Mouse (Mus musculus): ENCODE results near the gene Fancb. TPM values are rescaled to one million over a fixed set of nuclear protein-coding genes. Genes with fewer than 3 reads are reported as not detected.

The Fancb gene
- under 1 TPM; 0.45 to 0.54 TPM for total RNA-seq (2021)
- long read RNA-seq, experiment 1, partial matches to known transcripts = 0 of 1 reads
- long read RNA-seq, experiment 1, other reads (novel, unspliced or antisense) = 0 of 1 reads
- long read RNA-seq, experiment 2, partial matches to known transcripts = 0 of 1 reads
- long read RNA-seq, experiment 2, other reads (novel, unspliced or antisense) = 0 of 1 reads

DNA sequence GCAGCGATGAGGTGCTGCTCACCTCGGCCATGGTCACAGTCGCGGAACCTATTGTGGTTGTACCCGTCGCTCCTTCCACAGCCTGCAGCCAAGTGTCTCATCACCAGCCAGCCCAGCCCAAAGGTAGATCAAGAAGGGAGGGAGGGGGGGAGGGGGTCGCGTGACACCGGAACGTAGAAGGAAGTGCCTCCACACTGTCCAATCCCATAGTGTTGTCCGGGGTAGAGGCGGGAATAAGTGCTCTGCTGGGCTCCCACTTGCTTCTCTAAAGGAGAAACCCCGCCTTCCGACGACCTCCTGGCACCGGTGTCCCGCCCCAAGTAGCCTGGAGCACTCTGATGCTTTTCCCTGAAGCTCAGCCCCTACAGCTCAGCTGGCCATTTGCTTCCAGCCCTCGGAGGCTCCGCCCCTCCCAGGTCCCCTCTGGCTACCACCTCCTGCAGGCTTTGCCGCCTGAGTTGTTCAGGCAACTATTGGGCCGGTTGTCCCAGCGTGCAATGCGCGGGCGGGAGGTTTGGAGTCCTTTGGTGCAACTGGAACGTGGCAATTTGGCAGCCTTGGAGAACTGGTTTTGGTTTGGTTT lies at the start of gene Fancb, which contains the start of gene Mospd2:
Fancb (plus strand) TSS at position 400 of the 583 bp plus-strand sequence.
Mospd2 (minus strand) TSS at position 183 of the 583 bp plus-strand sequence.
- no peak for TF ChIP-seq CTCF (IDR thresholded peaks at IDR 0.05)
- intact Hi-C loops (cut with DNase I) = no loop called here
- DNase-seq = peak; percentile 94
- Histone ChIP-seq H3K27ac (peak within 1 kb of the TSS; percentile 87), H3K4me3 (peak within 1 kb of the TSS; percentile 86)

- no peak for DNase-seq
- H3K27ac ChIP-seq = no peak overlapping the region
- H3K4me3 ChIP-seq = no peak overlapping the region
- intact Hi-C loops (cut with DNase I) = no loop called here
- no peak for TF ChIP-seq CTCF (IDR thresholded peaks at IDR 0.05)
Observed at GRCm38 (mm10) chrX:164941540-164941939, 38.9 kb upstream of the Fancb start.

- peak; percentile 15 for DNase-seq
- TF ChIP-seq CTCF (IDR thresholded peaks at IDR 0.05) = no peak
- intact Hi-C loops (cut with DNase I) = no loop called here
- peak overlapping the region; percentile 70 for H3K27ac ChIP-seq
- no peak overlapping the region for H3K4me3 ChIP-seq
Observed at GRCm38 (mm10) chrX:164951858-164952576, 28.4 kb upstream of the Fancb start.

DNA sequence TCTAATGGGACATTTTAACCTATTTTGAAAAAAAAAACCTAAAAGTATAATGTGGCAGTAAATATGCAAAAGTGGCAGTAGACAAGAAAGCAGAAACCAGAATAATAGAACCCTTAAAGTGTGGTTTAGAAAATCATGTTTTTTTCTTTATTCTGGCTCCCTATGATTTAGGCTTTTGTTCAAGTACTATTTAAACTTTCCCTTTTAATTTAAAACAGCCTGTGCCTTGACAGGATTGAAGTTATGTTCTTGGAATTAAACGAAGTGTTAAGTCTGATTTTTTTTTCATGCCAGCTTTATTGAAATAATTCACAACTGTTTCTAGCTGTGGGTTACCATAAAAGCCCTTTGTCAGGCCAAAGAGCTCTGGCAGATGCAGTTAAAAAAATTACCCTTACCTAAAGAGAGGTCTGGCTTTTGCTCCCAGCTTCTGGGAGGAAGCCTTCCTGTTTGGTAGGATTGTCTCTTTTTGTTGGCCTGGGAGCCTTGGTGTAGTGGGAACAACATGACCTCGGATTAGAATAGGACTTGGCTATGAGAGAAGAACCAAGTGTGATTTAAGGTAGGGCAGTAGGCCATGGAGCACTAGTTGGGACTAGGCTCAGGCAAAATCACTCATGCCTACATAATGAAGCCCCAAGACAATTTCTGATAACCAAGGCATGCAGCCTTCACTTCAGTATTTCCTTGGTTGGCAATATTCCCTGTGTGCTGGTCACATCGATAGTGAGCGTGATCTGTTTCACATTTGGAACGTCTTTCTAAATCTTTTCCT lies 27.6 kb upstream of the Fancb start:
- Histone ChIP-seq H3K4me3 (no peak overlapping the region), H3K27ac (peak overlapping the region; percentile 70)
- TF ChIP-seq CTCF (IDR thresholded peaks at IDR 0.05) = no peak
- intact Hi-C loops (cut with DNase I) = no loop called here
- DNase-seq = no peak

- intact Hi-C loops (cut with DNase I) = no loop called here
- no peak for TF ChIP-seq CTCF (IDR thresholded peaks at IDR 0.05)
- no peak overlapping the region for H3K27ac ChIP-seq
- no peak for DNase-seq
- no peak overlapping the region for H3K4me3 ChIP-seq
Observed at GRCm38 (mm10) chrX:164965750-164966448, 14.5 kb upstream of the Fancb start.

- intact Hi-C loops (cut with DNase I) = no loop called here
- no peak overlapping the region for H3K4me3 ChIP-seq
- H3K27ac ChIP-seq = no peak overlapping the region
- TF ChIP-seq CTCF (IDR thresholded peaks at IDR 0.05) = no peak
- no peak for DNase-seq
Observed at GRCm38 (mm10) chrX:164971206-164971605, 9.2 kb upstream of the Fancb start.

DNA sequence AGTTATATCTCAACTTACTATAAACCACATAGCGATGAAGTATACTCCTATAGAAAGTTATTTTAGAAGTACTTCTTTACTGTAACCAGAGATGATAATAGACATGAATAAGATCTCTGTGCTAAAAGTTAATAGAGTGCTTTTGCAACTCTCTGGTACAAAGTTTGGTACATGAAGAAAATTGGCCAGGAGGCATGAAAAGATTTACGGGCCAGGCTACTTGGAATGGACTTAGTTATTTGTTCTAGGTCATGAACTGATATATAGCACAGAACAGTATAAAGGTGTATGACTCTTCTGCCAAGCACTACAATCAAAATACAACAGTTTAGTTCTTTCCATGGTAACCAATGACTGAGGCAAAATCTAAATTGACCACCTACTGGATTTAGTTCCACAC lies 1.5 kb upstream of the Fancb start:
- no peak for DNase-seq
- no peak for TF ChIP-seq CTCF (IDR thresholded peaks at IDR 0.05)
- Histone ChIP-seq H3K27ac (no peak overlapping the region), H3K4me3 (peak overlapping the region; percentile 86)
- intact Hi-C loops (cut with DNase I) = no loop called here

DNA sequence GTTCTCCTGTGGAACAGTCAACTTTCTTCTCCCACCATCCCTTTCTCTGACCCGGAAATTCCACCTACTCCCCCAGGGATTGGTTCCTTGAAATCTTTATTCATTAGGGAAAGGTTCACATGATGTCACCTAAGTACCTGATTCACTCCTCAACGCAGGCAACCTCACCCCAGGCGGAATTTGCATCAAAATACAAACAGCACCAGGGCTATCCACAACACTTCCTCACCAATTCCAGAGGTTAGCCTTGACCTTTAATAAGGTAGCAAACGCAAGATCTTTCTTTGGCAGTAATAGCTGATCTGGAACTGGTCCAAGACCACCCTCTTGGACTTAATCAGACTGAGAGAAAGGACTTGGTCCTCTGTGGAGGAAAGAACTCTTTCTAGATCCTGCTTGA lies 22.7 kb downstream of the Fancb start:
- Histone ChIP-seq H3K27ac (peak overlapping the region; percentile 35; the same call in 1 of the 2 replicates), H3K4me3 (no peak overlapping the region)
- intact Hi-C loops (cut with DNase I) = no loop called here
- no peak for TF ChIP-seq CTCF (IDR thresholded peaks at IDR 0.05)
- no peak for DNase-seq

GRCm38 (mm10) chrX:165004779-165005324 lies 24.5 kb downstream of the Fancb start, which contains the start of gene Gm17604:
Gene Gm17604, minus strand, starts transcription at chrX:165004829.
- intact Hi-C loops (cut with DNase I) = no loop called here
- DNase-seq = no peak
- Histone ChIP-seq H3K27ac (0 out of 2 replicates have a peak within 1 kb of the TSS, but pooled peaks have one; percentile 40), H3K4me3 (no peak within 1 kb of the TSS)
- TF ChIP-seq CTCF (IDR thresholded peaks at IDR 0.05) = no peak

Other genes starting within 250 kb of the Fancb start
- gene Mospd2, start 217 bp upstream of the Fancb start, total RNA-seq (2021) = 1 to 10 TPM; 7.3 to 8.1 TPM
- gene Gm17604, start 24.2 kb downstream of the Fancb start, total RNA-seq (2021) = not detected

Data from gastrocnemius, adult 2 months (tissue).